In genomic region chr3:69494233-69495010, GRCm38 (mm10) we compare ENCODE assay signal across 30 mouse cellular contexts.
A peak's percentile ranks its signal among the peaks of the same experiment; 100 is the strongest.
DNase-seq lines count a peak whose midpoint lies in the region; ATAC-seq and TF ChIP-seq lines count a peak whose summit lies in the region.
"Had no signal": no experiment of that assay in that cellular context is flagged by ENCODE, and none has a peak within 500 bp of the region (broad histone marks: within the 10 kb centered on the region; RNA-seq: fewer than 3 reads in every experiment).

No protein-coding gene starts in this region.

- no peak overlapping the region for H3K4me3 ChIP-seq in hindbrain, embryonic 13.5 days
- H3K4me3 ChIP-seq in hindbrain, embryonic 12.5 days: no peak overlapping the region
- no peak overlapping the region for H3K4me3 ChIP-seq in midbrain, embryonic 15.5 days
- no peak overlapping the region for H3K4me3 ChIP-seq in midbrain, embryonic 10.5 days
- no peak overlapping the region for H3K4me3 ChIP-seq in forebrain, postnatal 0 days (ENCODE audit: low read depth, low read length)
- no peak overlapping the region for H3K4me3 ChIP-seq in liver, postnatal 0 days (ENCODE audit: low read depth, low read length)
- H3K4me3 ChIP-seq: heart, embryonic 13.5 days; liver, embryonic 13.5 days; lung, embryonic 15.5 days; midbrain, embryonic 12.5 days; neural tube, embryonic 12.5 days; stomach, embryonic 15.5 days had no signal

- no peak for DNase-seq in midbrain, embryonic 10.5 days (ENCODE audit: low spot score)
- peak; percentile 77 for DNase-seq in brain, embryonic 14.5 days (ENCODE audit: low read depth)
- peak; percentile 49 for DNase-seq in forebrain, postnatal 0 days
- DNase-seq in spleen, adult 12 weeks (ENCODE audit: low spot score): no peak
- DNase-seq in liver, postnatal 0 days: no peak
- DNase-seq: adrenal gland, adult 2 months; adrenal gland, postnatal 36 days; B cell, adult 2 months; cerebellum, adult 11 months; cerebellum, adult 9-10 months; cerebellum, postnatal 36 days; gastrocnemius, postnatal 10 days; heart, postnatal 10 days; kidney, adult 8-10 months; layer of hippocampus, postnatal 36 days; left cerebral cortex, postnatal 4 days; liver, embryonic 13.5 days; retina, postnatal 1 day; right cerebral cortex, postnatal 14 days had no signal

- H3K9me3 ChIP-seq in hindbrain, embryonic 13.5 days: no peaks in the 10 kb centered on the region
- no peaks in the 10 kb centered on the region for H3K9me3 ChIP-seq in hindbrain, embryonic 12.5 days (replicated peaks)
- H3K9me3 ChIP-seq in midbrain, embryonic 15.5 days: no peaks in the 10 kb centered on the region
- no peaks in the 10 kb centered on the region for H3K9me3 ChIP-seq in midbrain, embryonic 10.5 days (replicated peaks)
- H3K9me3 ChIP-seq in forebrain, postnatal 0 days (ENCODE audit: low read length): no peaks in the 10 kb centered on the region
- no peaks in the 10 kb centered on the region for H3K9me3 ChIP-seq in liver, postnatal 0 days (ENCODE audit: low read length)
- H3K9me3 ChIP-seq: heart, embryonic 13.5 days; liver, embryonic 13.5 days; lung, embryonic 15.5 days; midbrain, embryonic 12.5 days; neural tube, embryonic 12.5 days; stomach, embryonic 15.5 days had no signal

- H3K27ac ChIP-seq in hindbrain, embryonic 13.5 days: peak overlapping the region; percentile 25; the same call in 1 of the 2 replicates
- no peak overlapping the region for H3K27ac ChIP-seq in hindbrain, embryonic 12.5 days
- H3K27ac ChIP-seq in midbrain, embryonic 15.5 days: no peak overlapping the region
- H3K27ac ChIP-seq in midbrain, embryonic 10.5 days (replicated peaks): no peak overlapping the region
- H3K27ac ChIP-seq in forebrain, postnatal 0 days (ENCODE audit: low read depth, low read length): no peak overlapping the region; the same call in 1 of the 2 replicates
- no peak overlapping the region for H3K27ac ChIP-seq in liver, postnatal 0 days (ENCODE audit: low read depth)
- H3K27ac ChIP-seq: heart, embryonic 13.5 days; kidney, postnatal 0 days; liver, embryonic 13.5 days; lung, embryonic 15.5 days; midbrain, embryonic 12.5 days; neural tube, embryonic 12.5 days; stomach, embryonic 15.5 days had no signal

- H3K4me1 ChIP-seq in hindbrain, embryonic 13.5 days (replicated peaks): peaks cover 14% of the 10 kb centered on the region
- 0 out of 2 replicates have a peak, but pooled peaks cover 2% of the 10 kb centered on the region for H3K4me1 ChIP-seq in hindbrain, embryonic 12.5 days
- H3K4me1 ChIP-seq in midbrain, embryonic 15.5 days: peaks cover 4% of the 10 kb centered on the region; the same call in 1 of the 2 replicates
- H3K4me1 ChIP-seq in midbrain, embryonic 10.5 days: no peaks in the 10 kb centered on the region
- peaks cover 17% of the 10 kb centered on the region; the same call in 1 of the 2 replicates for H3K4me1 ChIP-seq in forebrain, postnatal 0 days (ENCODE audit: insufficient read depth)
- no peaks in the 10 kb centered on the region for H3K4me1 ChIP-seq in liver, postnatal 0 days (ENCODE audit: insufficient read depth)
- H3K4me1 ChIP-seq: liver, embryonic 13.5 days; midbrain, embryonic 12.5 days; neural tube, embryonic 12.5 days; stomach, embryonic 15.5 days had no signal

- TF ChIP-seq POLR2A in brain, embryonic 14.5 days (IDR thresholded peaks at IDR 0.05; ENCODE audit: borderline replicate concordance, extremely low read depth, insufficient read depth, insufficient read length, poor library complexity, severe bottlenecking): no peak

- H3K36me3 ChIP-seq in hindbrain, embryonic 13.5 days: no peaks in the 10 kb centered on the region
- no peaks in the 10 kb centered on the region for H3K36me3 ChIP-seq in hindbrain, embryonic 12.5 days
- no peaks in the 10 kb centered on the region for H3K36me3 ChIP-seq in midbrain, embryonic 15.5 days (replicated peaks)
- H3K36me3 ChIP-seq in midbrain, embryonic 10.5 days: no peaks in the 10 kb centered on the region
- H3K36me3 ChIP-seq in forebrain, postnatal 0 days (ENCODE audit: insufficient read depth): no peaks in the 10 kb centered on the region
- no peaks in the 10 kb centered on the region for H3K36me3 ChIP-seq in liver, postnatal 0 days (replicated peaks; ENCODE audit: insufficient read depth, low read length)
- H3K36me3 ChIP-seq: heart, embryonic 13.5 days; liver, embryonic 13.5 days; lung, embryonic 15.5 days; midbrain, embryonic 12.5 days; neural tube, embryonic 12.5 days; stomach, embryonic 15.5 days had no signal

- WGBS in hindbrain, embryonic 13.5 days: 54% methylated on average over 4 of the region's 4 CpGs
- 64% methylated on average over 4 of the region's 4 CpGs for WGBS in hindbrain, embryonic 12.5 days
- WGBS in midbrain, embryonic 15.5 days: 44% methylated on average over 4 of the region's 4 CpGs
- 91% methylated on average over 4 of the region's 4 CpGs for WGBS in midbrain, embryonic 10.5 days
- WGBS in forebrain, postnatal 0 days: 26% methylated on average over 4 of the region's 4 CpGs
- WGBS in liver, postnatal 0 days (ENCODE audit: insufficient replicate concordance): 80% methylated on average over 4 of the region's 4 CpGs

- no peaks in the 10 kb centered on the region for H3K27me3 ChIP-seq in hindbrain, embryonic 13.5 days
- no peaks in the 10 kb centered on the region for H3K27me3 ChIP-seq in hindbrain, embryonic 12.5 days
- no peaks in the 10 kb centered on the region for H3K27me3 ChIP-seq in midbrain, embryonic 15.5 days (replicated peaks)
- no peaks in the 10 kb centered on the region for H3K27me3 ChIP-seq in midbrain, embryonic 10.5 days (ENCODE audit: low read depth, poor library complexity, severe bottlenecking)
- H3K27me3 ChIP-seq in forebrain, postnatal 0 days (ENCODE audit: insufficient read depth, low read length): no peaks in the 10 kb centered on the region
- no peaks in the 10 kb centered on the region for H3K27me3 ChIP-seq in liver, postnatal 0 days (ENCODE audit: insufficient read depth, low read length)
- H3K27me3 ChIP-seq: heart, embryonic 13.5 days; liver, embryonic 13.5 days; lung, embryonic 15.5 days; midbrain, embryonic 12.5 days; neural tube, embryonic 12.5 days; stomach, embryonic 15.5 days had no signal

- no peak for TF ChIP-seq CTCF in brain, embryonic 14.5 days (IDR thresholded peaks at IDR 0.05; ENCODE audit: borderline replicate concordance, extremely low read depth, insufficient read depth, insufficient read length)
- TF ChIP-seq CTCF in forebrain, postnatal 0 days (IDR thresholded peaks at IDR 0.05; ENCODE audit: low read depth): no peak
- no peak for TF ChIP-seq CTCF in liver, postnatal 0 days (IDR thresholded peaks at IDR 0.05; ENCODE audit: low read depth)

- ATAC-seq in hindbrain, embryonic 13.5 days (ENCODE audit: low FRiP score): no peak
- ATAC-seq in hindbrain, embryonic 12.5 days (ENCODE audit: low FRiP score): no peak
- ATAC-seq in midbrain, embryonic 15.5 days (replicated peaks): peak; percentile 43; the same call in 1 of the 2 replicates
- peak; percentile 83 for ATAC-seq in forebrain, postnatal 0 days
- ATAC-seq in liver, postnatal 0 days: no peak
- ATAC-seq: activated CD4-positive, CD25-positive, alpha-beta regulatory T cell, adult 4 months; intestine, embryonic 16.5 days had no signal

- H3K4me2 ChIP-seq in hindbrain, embryonic 13.5 days: no peak overlapping the region
- no peak overlapping the region for H3K4me2 ChIP-seq in hindbrain, embryonic 12.5 days (replicated peaks)
- no peak overlapping the region for H3K4me2 ChIP-seq in midbrain, embryonic 15.5 days
- H3K4me2 ChIP-seq in forebrain, postnatal 0 days (ENCODE audit: low read depth): no peak overlapping the region
- H3K4me2 ChIP-seq in liver, postnatal 0 days (ENCODE audit: low read depth, low read length): no peak overlapping the region
- H3K4me2 ChIP-seq: heart, embryonic 13.5 days; liver, embryonic 13.5 days; lung, embryonic 15.5 days; midbrain, embryonic 12.5 days; neural tube, embryonic 12.5 days; stomach, embryonic 15.5 days had no signal

- no peak for TF ChIP-seq EP300 in liver, postnatal 0 days (IDR thresholded peaks at IDR 0.05; ENCODE audit: low read depth)

- H3K9ac ChIP-seq in hindbrain, embryonic 13.5 days: no peak overlapping the region
- H3K9ac ChIP-seq in hindbrain, embryonic 12.5 days: no peak overlapping the region
- H3K9ac ChIP-seq in midbrain, embryonic 15.5 days: no peak overlapping the region
- H3K9ac ChIP-seq in forebrain, postnatal 0 days: no peak overlapping the region
- no peak overlapping the region for H3K9ac ChIP-seq in liver, postnatal 0 days (replicated peaks)
- H3K9ac ChIP-seq: heart, embryonic 13.5 days; liver, embryonic 13.5 days; lung, embryonic 15.5 days; midbrain, embryonic 12.5 days; neural tube, embryonic 12.5 days; stomach, embryonic 15.5 days had no signal

Comparison
In these comparisons a context has a peak if more than half of its experiments do, and no peak if none do; other contexts are left out.
1. ATAC-seq: peak in midbrain, embryonic 15.5 days (single experiment) and forebrain, postnatal 0 days (single experiment); none in hindbrain, embryonic 13.5 days (single experiment), hindbrain, embryonic 12.5 days (single experiment) and liver, postnatal 0 days (single experiment).
2. DNase-seq: peak in brain, embryonic 14.5 days (single experiment) and forebrain, postnatal 0 days (single experiment); none in midbrain, embryonic 10.5 days (single experiment), spleen, adult 12 weeks (single experiment) and liver, postnatal 0 days (single experiment).